Mouse (Mus musculus) hindbrain, embryonic 14.5 days (tissue): ENCODE data around the gene Aldh1a1. TPM values are rescaled to one million over a fixed set of nuclear protein-coding genes. Genes with fewer than 3 reads are reported as not detected.
A peak's percentile ranks its signal among the peaks of the same experiment; 100 is the strongest.
"Not testable (repeated sequence)": the region's sequence is repeated elsewhere in the genome, so short reads cannot be mapped to it uniquely, and the experiment has no call there.

ENCODE experiments used
- ATAC-seq: fragments of 200-750 bp; cut with Nextera tagmentation; 2 replicates; pipeline ENCODE4 v1.8.0; 2017; ENCODE audit warnings: moderate number of reproducible peaks, mild to moderate bottlenecking, moderate TSS enrichment, moderate library complexity; ENCODE audit not compliant: low FRiP score
- DNase-seq: peaks from one replicate; pipeline ENCODE4 v3.0.0-alpha.2; 2015; ENCODE audit warnings: low spot score
- H3K27ac ChIP-seq: fragments of 300-500 bp; sonication (generic); 2 replicates; pipeline ENCODE4 v1.5.1; 2014; ENCODE audit warnings: mild to moderate bottlenecking, moderate library complexity
- H3K27me3 ChIP-seq: fragments of 300-500 bp; sonication (generic); 2 replicates; pipeline ENCODE4 v1.6.1; 2014; ENCODE audit warnings: mild to moderate bottlenecking, low read length, mixed read lengths; ENCODE audit not compliant: control insufficient read depth, insufficient read depth
- H3K36me3 ChIP-seq: fragments of 300-500 bp; sonication (generic); replicated peaks from 2 replicates; pipeline ENCODE4 v1.6.1; 2014; ENCODE audit not compliant: control insufficient read depth, insufficient read depth
- H3K4me1 ChIP-seq: fragments of 300-500 bp; sonication (generic); replicated peaks from 2 replicates; pipeline ENCODE4 v1.6.1; 2014; ENCODE audit warnings: antibody characterized with exemption, low read length, mixed read lengths; ENCODE audit not compliant: control insufficient read depth, insufficient read depth
- H3K4me2 ChIP-seq: fragments of 300-500 bp; sonication (generic); replicated peaks from 2 replicates; pipeline ENCODE4 v1.6.1; 2014; ENCODE audit warnings: mild to moderate bottlenecking, moderate library complexity
- H3K4me3 ChIP-seq: fragments of 300-500 bp; sonication (generic); replicated peaks from 2 replicates; pipeline ENCODE4 v1.5.1; 2014; ENCODE audit warnings: mild to moderate bottlenecking, low read length
- H3K9ac ChIP-seq: fragments of 300-500 bp; sonication (generic); 2 replicates; pipeline ENCODE4 v1.6.1; 2014
- H3K9me3 ChIP-seq: fragments of 300-500 bp; sonication (generic); 2 replicates; pipeline ENCODE4 v1.6.1; 2016; ENCODE audit warnings: low read length; ENCODE audit not compliant: control insufficient read depth
- WGBS: fragments of 180-500 bp; shearing (Covaris S2); extraction: QIAGEN DNeasy Blood & Tissue Kit; methylation state at CpG from one replicate; pipeline ENCODE4 v1.1.7; 2014; 5-methylcytosine and 5-hydroxymethylcytosine counted together
- polyA plus RNA-seq: library from polyadenylated mRNA; unstranded; fragments of >200 nt; fragmentation: Nextera tagmentation; extraction: Ambion mirVana; gene quantifications from 2 replicates; pipeline ENCODE4 v1.2.1, GENCODE M21; 2014

Gene Aldh1a1
- polyA plus RNA-seq, 1 experiment from 2014 or later = 2.6 TPM

- no peak overlapping the region for H3K27ac ChIP-seq
- no peak for DNase-seq
- no peak overlapping the region for H3K9ac ChIP-seq
- no peaks in the 10 kb centered on the region for H3K27me3 ChIP-seq
- no peak for ATAC-seq
- no peak overlapping the region for H3K4me3 ChIP-seq
- no peak overlapping the region for H3K4me2 ChIP-seq
- H3K36me3 ChIP-seq = no peaks in the 10 kb centered on the region
- no peaks in the 10 kb centered on the region for H3K4me1 ChIP-seq
- no peaks in the 10 kb centered on the region for H3K9me3 ChIP-seq
- 30% methylated on average over 2 of the region's 2 CpGs for whole genome bisulfite sequencing
Measured at GRCm38 (mm10) chr19:20622434-20622833, 129.9 kb downstream of the Aldh1a1 start.

- no peak overlapping the region for H3K4me3 ChIP-seq
- H3K9ac ChIP-seq = no peak overlapping the region
- ATAC-seq = no peak
- no peaks in the 10 kb centered on the region for H3K27me3 ChIP-seq
- H3K27ac ChIP-seq = no peak overlapping the region
- no peaks in the 10 kb centered on the region for H3K36me3 ChIP-seq
- DNase-seq = no peak
- no peak overlapping the region for H3K4me2 ChIP-seq
- WGBS = 55% methylated on average over 10 of the region's 10 CpGs
- no peaks in the 10 kb centered on the region for H3K4me1 ChIP-seq
- H3K9me3 ChIP-seq = no peaks in the 10 kb centered on the region
Measured at GRCm38 (mm10) chr19:20623416-20623815, 130.9 kb downstream of the Aldh1a1 start.

GRCm38 (mm10) chr19:20631020-20631419 lies 138.5 kb downstream of the Aldh1a1 start:
- Histone ChIP-seq H3K4me2 (no peak overlapping the region), H3K9ac (no peak overlapping the region), H3K4me3 (no peak overlapping the region), H3K27me3 (no peaks in the 10 kb centered on the region), H3K4me1 (no peaks in the 10 kb centered on the region), H3K27ac (no peak overlapping the region), H3K9me3 (no peaks in the 10 kb centered on the region), H3K36me3 (no peaks in the 10 kb centered on the region)
- DNase-seq = no peak
- no peak for ATAC-seq
- 96% methylated on average over 1 of the region's 1 CpGs for WGBS

DNA sequence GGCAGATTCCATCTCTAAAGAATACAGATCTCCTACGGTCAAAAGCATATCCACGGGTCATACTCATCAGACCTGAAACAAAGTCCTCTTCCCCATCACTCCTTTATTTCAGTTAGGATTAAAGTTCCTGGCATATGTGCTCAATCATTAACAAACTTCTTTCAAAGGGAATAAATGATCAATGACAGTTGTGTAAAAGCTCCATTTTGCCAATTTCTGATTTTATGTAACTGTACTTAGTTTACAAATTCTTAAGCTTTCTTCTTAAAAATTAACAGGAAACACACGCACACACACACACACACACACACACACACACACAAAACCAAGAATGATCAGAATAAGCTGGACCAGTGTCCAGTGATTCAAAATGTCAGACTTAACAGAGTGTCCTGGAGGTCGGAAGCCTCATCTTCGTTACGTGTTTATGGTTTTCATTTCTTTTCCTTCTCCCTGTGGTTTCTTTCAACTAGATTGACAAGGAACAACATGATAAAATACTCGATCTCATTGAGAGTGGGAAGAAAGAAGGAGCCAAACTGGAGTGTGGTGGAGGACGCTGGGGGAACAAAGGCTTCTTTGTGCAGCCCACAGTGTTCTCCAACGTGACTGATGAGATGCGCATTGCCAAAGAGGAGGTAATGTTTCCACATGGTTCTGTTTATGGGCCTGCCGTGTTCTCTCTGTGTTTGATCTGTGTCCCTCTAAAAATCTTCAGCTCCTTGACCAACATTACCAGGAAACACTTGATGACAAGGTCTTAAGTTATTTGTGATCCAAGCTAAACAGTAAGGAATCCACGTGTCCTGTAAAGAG lies 141.6 kb downstream of the Aldh1a1 start:
- Histone ChIP-seq H3K9ac (no peak overlapping the region), H3K36me3 (no peaks in the 10 kb centered on the region), H3K4me2 (no peak overlapping the region), H3K9me3 (no peaks in the 10 kb centered on the region), H3K27me3 (no peaks in the 10 kb centered on the region), H3K27ac (no peak overlapping the region), H3K4me1 (no peaks in the 10 kb centered on the region), H3K4me3 (no peak overlapping the region)
- ATAC-seq (no peak), DNase-seq (peak; percentile 34)
- WGBS = 33% methylated on average over 12 of the region's 12 CpGs

DNA sequence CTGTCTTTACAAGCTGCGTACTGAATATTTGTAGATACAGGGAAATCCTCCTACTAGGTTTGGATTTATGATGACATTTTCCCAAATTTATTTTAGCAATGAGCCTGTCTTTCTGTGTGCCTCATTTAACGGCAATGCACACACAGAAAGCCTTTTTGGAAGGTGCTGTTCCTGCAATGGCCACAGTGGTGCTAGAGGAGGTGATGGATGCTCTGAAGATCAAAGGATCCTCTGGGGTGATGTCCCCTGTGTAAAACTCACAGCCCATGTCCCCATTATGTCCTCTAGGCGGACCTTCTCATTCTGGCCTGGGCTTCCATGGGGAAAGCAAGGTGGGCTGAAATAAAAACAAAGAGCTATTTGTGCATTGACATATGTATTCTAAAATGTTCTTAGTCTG lies 151.8 kb downstream of the Aldh1a1 start:
- H3K4me2 ChIP-seq = no peak overlapping the region
- H3K36me3 ChIP-seq = no peaks in the 10 kb centered on the region
- no peaks in the 10 kb centered on the region for H3K9me3 ChIP-seq
- no peaks in the 10 kb centered on the region for H3K27me3 ChIP-seq
- WGBS = 62% methylated on average over 3 of the region's 3 CpGs
- no peaks in the 10 kb centered on the region for H3K4me1 ChIP-seq
- no peak overlapping the region for H3K27ac ChIP-seq
- DNase-seq (no peak), ATAC-seq (no peak)
- no peak overlapping the region for H3K9ac ChIP-seq
- H3K4me3 ChIP-seq = no peak overlapping the region

DNA sequence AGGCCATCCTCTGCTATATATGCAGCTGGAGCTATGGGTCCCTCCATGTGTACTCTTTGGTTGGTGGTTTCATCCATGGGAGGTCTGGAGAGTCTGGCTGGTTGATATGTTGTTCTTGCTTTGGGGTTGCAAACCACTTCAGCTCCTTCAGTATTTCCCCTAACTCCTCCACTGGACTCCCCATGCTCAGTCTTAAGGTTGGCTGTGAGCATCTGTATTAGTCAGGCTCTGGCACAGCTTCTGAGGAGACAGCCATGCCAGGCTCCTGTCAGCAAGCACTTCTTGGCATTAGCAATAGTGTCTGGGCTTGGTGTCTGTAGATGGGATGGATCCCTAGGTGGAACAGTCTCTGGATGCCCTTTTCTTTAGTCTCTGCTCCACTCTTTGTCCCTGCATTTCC lies 155.0 kb downstream of the Aldh1a1 start:
- not testable (repeated sequence) for ATAC-seq, H3K4me3 ChIP-seq, H3K4me2 ChIP-seq, DNase-seq, H3K9me3 ChIP-seq, H3K27ac ChIP-seq, H3K9ac ChIP-seq, H3K27me3 ChIP-seq, H3K4me1 ChIP-seq, H3K36me3 ChIP-seq

GRCm38 (mm10) chr19:20650008-20650407 lies 157.5 kb downstream of the Aldh1a1 start:
- Histone ChIP-seq H3K4me3 (no peak overlapping the region), H3K9me3 (no peaks in the 10 kb centered on the region), H3K9ac (no peak overlapping the region), H3K27ac (no peak overlapping the region), H3K4me2 (no peak overlapping the region), H3K36me3 (no peaks in the 10 kb centered on the region), H3K27me3 (no peaks in the 10 kb centered on the region), H3K4me1 (no peaks in the 10 kb centered on the region)
- DNase-seq (no peak), ATAC-seq (no peak)
- 8% methylated on average over 2 of the region's 2 CpGs for WGBS

- no peak overlapping the region for H3K27ac ChIP-seq
- H3K4me2 ChIP-seq = no peak overlapping the region
- no peaks in the 10 kb centered on the region for H3K36me3 ChIP-seq
- ATAC-seq = no peak
- DNase-seq = no peak
- no peak overlapping the region for H3K9ac ChIP-seq
- 84% methylated on average over 1 of the region's 1 CpGs for WGBS
- H3K27me3 ChIP-seq = no peaks in the 10 kb centered on the region
- H3K9me3 ChIP-seq = no peaks in the 10 kb centered on the region
- H3K4me1 ChIP-seq = no peaks in the 10 kb centered on the region
- H3K4me3 ChIP-seq = no peak overlapping the region
Measured at GRCm38 (mm10) chr19:20653082-20653676, 160.7 kb downstream of the Aldh1a1 start.

GRCm38 (mm10) chr19:20654141-20654873 lies 161.8 kb downstream of the Aldh1a1 start:
- Histone ChIP-seq H3K9ac (no peak overlapping the region), H3K36me3 (no peaks in the 10 kb centered on the region), H3K4me2 (no peak overlapping the region), H3K27me3 (no peaks in the 10 kb centered on the region), H3K9me3 (no peaks in the 10 kb centered on the region), H3K4me3 (no peak overlapping the region), H3K27ac (no peak overlapping the region), H3K4me1 (no peaks in the 10 kb centered on the region)
- 59% methylated on average over 3 of the region's 3 CpGs for WGBS
- no peak for DNase-seq
- ATAC-seq = no peak
